Mouse (Mus musculus): ENCODE measurements around the gene Gigyf1.

The Gigyf1 gene

GRCm38 (mm10) chr5:137533117-137533827 is 14.9 kb downstream of the Gigyf1 start, which contains the start of the genes Epo and Gnb2:
TSS of gene Epo (minus strand) at chr5:137533242.
TSS of gene Gnb2 (minus strand) at chr5:137533510.
- DNase-seq (ENCODE audit: low read depth, low spot score): peak; percentile 98

GRCm38 (mm10) chr5:137534762-137535161 is 16.4 kb downstream of the Gigyf1 start:
- no peak for DNase-seq (ENCODE audit: low read depth, low spot score)

- no peak for DNase-seq (ENCODE audit: low read depth, low spot score)
These were observed 17.0 kb downstream of the Gigyf1 start for GRCm38 (mm10) chr5:137535318-137535717.

DNA sequence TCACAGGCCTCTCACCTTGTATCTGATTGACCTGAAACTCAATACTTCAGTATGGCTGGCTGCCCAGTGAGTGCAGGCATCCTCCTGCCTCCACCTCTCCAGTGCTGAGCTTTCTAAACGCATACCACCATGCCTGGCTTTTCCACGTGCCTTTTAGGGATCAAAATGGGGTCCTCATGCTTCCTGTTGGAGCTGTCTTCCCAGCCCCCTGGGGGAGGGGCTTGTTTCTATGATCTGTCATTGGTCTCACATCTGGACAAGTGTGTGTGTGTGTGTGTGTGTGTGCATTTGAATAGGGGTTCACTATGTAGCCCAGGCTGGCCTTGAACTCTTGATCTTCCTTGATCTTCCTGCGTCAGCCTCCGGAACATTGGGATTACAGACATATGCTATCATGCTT is 19.1 kb downstream of the Gigyf1 start:
- DNase-seq (ENCODE audit: low read depth, low spot score): no peak

- DNase-seq (ENCODE audit: low read depth, low spot score): no peak
These were observed 21.0 kb downstream of the Gigyf1 start for GRCm38 (mm10) chr5:137539291-137539801.

- no peak for DNase-seq (ENCODE audit: low read depth, low spot score)
These were observed 22.6 kb downstream of the Gigyf1 start for GRCm38 (mm10) chr5:137540991-137541390.

GRCm38 (mm10) chr5:137541768-137542540 is 23.6 kb downstream of the Gigyf1 start:
- no peak for DNase-seq (ENCODE audit: low read depth, low spot score)

- no peak for DNase-seq (ENCODE audit: low read depth, low spot score)
These were observed 26.6 kb downstream of the Gigyf1 start for GRCm38 (mm10) chr5:137544926-137545325.

DNA sequence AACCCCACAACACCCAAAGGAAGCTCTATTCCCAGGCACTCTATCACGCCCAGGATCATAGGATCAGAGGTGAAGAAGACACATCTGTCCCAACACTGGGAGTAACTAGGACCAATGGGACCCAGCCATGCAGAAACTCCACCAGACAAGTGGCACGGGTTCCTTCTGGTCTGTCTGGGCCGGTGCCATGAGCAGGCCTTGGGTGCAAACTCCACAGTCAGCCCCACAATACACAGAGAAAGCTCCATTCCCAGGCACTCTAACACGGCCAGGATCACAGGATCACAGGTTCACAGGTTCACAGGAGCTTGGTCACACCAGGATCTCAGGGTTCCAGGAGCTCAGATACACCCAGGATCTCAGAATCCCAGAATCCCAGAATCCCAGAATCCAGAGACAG is 27.2 kb downstream of the Gigyf1 start:
- no peak for DNase-seq (ENCODE audit: low read depth, low spot score)

DNA sequence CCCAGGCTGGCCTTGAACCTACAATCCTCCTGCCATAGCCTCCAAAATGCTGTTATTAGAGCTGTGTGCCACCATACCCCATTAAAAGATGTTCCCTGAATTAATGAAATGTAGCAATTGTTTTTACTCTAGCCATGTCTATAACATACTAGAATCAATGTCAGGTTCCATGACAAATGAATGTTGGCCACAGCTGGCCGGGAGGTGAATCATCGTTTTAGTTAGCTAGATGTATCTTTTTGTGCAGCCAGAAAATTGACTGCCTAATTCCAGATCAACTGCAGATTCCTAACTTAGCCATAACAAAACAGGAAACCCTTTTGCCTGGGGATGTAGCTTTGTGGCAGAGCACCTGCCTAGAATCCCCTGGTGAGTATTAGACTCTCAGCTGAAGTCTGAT is 31.5 kb downstream of the Gigyf1 start:
- no peak for DNase-seq (ENCODE audit: low read depth, low spot score)

DNA sequence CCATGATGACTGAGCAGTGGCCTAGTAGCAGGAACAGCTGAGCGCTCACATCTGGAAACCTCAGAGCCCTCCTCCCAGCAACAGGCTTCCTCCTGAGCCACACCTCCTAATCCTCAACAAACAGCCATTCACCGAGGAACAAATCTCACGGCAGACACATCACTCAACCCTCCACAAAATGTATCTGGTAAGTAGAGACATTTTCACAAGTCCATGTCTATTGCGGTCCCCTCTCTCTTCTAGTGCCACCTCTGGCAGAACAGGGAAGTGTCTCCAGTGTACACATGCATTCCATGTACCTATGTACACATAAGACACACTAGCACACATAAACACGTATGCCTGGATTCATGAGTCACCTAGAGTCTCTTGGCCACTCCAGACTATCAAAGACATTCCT is 32.8 kb downstream of the Gigyf1 start:
- no peak for DNase-seq (ENCODE audit: low read depth, low spot score)

DNA sequence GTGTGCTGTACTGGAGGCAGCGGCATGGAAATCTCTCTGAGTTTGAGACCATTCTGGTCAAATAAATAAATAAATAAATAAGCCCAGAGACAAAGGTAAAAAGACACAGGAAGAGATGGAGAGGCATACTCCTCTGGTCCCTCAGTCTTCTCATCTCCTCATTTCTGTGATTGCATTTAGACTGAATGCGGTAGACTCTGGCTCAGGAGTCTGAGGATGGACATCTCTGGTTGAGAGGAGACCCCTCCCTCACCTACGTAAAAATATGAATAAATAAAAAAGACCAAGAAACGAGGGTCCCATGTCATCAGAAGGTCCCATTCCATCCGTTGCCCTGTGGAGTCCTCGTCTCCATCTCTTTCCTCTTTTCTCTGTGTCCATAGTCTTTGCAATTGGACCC is 34.7 kb downstream of the Gigyf1 start:
- DNase-seq (ENCODE audit: low read depth, low spot score): no peak

- no peak for DNase-seq (ENCODE audit: low read depth, low spot score)
These were observed 35.1 kb downstream of the Gigyf1 start, which contains the start of gene Actl6b for GRCm38 (mm10) chr5:137553411-137553837. TSS of gene Actl6b (plus strand) at chr5:137553517.

DNA sequence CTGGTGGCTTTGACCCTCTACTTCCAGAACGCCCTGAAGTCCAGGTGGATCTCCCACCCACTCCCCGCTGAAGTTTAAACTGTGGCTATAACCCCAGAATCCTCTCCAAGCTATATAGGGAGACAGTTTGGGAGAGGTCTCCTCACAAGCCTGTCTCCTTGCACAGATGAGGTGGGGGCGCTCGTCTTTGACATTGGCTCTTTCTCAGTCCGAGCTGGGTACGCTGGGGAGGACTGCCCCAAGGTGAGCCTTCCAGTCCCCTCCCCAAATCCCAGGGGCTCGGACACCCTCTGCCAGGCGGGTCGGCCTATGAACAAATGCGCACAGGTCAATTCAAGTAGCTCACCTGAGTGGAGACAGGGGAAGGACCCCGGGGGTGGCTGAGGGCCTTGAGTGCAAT is 35.5 kb downstream of the Gigyf1 start:
- no peak for DNase-seq (ENCODE audit: low read depth, low spot score)

DNA sequence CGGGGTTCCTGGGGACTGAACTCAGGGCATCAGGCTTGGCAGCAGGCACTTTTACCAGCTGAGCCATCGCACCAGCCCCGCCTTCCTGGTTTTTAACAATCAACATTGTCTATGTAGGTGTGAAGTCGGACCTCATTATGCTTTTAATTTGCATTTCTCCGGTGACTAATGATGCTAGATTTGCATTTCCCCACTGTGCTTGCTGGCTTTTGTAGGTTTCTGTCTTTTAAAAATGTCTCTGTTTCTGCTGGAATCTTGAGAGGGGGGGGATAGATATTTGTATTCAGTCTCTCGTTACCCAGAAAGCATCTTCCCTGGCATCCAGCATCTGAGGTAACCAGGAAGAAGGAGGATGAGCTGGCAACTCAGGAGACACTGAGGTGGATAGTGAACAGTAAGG is 43.2 kb downstream of the Gigyf1 start:
- DNase-seq (ENCODE audit: low read depth, low spot score): peak; percentile 50

GRCm38 (mm10) chr5:137562965-137563364 is 44.6 kb downstream of the Gigyf1 start:
- DNase-seq (ENCODE audit: low read depth, low spot score): peak; percentile 49

DNA sequence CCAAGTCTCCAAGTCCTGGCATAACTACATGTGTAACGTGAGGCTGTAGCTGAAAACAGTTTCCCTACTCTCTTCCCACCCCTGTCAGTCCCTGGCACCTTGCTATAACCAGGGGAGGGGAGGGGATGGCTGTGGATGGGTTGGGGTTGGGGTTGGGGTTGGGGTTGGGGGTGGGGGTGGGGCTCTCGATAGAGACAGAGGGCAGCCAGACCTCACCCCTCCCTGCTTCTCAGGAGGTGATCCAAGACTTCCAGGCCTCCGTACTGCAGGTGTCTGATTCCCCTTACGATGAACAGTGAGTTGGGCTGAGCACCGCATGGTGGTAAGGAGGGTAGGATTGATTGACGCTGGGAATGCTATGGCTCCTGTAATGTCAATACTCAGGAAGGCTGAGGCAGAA is 47.4 kb downstream of the Gigyf1 start:
- no peak for DNase-seq (ENCODE audit: low read depth, low spot score)

- DNase-seq (ENCODE audit: low read depth, low spot score): no peak
These were observed 48.1 kb downstream of the Gigyf1 start for GRCm38 (mm10) chr5:137566416-137566815.

- DNase-seq (ENCODE audit: low read depth, low spot score): no peak
These were observed 50.0 kb downstream of the Gigyf1 start for GRCm38 (mm10) chr5:137568223-137568798.

DNA sequence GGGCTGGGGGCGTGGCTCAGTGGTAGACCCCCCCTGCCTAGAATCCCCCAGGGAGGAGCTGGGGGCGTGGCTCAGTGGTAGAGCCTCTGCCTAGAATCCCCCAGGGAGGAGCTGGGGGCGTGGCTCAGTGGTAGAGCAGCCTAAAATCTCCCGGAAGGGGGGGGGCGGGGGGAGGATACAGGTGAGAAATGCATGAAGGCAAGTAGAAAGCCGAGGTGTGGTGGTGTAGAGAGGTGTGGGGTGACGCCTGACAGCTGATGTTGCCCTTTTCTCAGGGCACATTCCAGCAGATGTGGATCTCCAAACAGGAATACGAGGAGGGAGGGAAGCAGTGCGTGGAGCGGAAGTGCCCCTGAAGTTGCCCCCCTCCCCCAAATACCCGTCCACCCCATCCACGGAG is 50.7 kb downstream of the Gigyf1 start:
- no peak for DNase-seq (ENCODE audit: low read depth, low spot score)

DNA sequence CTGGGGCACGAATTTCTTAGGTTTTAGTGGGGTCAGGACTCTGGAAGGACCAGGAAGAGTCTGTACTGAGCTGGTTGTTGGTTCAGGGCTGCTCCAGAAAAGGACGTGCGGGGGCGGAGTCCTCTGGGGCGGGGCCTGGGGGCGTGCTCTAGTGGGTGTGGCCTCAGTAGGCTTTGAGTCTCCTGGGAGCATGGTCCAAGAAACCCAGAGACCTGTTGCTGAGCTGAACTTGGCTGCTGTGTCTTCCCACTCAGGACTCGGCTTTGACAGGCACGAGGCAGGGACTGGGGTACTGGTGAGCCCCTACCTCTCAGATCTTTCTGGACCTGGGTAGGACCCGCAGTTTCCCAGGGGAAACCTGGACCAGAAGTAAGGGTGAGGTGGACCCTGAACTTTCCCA is 51.3 kb downstream of the Gigyf1 start, which contains the start of gene Tfr2:
TSS of gene Tfr2 (plus strand) at position 176 of the 400 bp plus-strand sequence.
- no peak for DNase-seq (ENCODE audit: low read depth, low spot score)

- no peak for DNase-seq (ENCODE audit: low read depth, low spot score)
These were observed 51.8 kb downstream of the Gigyf1 start for GRCm38 (mm10) chr5:137570181-137570580.
